Comparison of ENCODE assay signal across 15 mouse cellular contexts in the genomic region with DNA sequence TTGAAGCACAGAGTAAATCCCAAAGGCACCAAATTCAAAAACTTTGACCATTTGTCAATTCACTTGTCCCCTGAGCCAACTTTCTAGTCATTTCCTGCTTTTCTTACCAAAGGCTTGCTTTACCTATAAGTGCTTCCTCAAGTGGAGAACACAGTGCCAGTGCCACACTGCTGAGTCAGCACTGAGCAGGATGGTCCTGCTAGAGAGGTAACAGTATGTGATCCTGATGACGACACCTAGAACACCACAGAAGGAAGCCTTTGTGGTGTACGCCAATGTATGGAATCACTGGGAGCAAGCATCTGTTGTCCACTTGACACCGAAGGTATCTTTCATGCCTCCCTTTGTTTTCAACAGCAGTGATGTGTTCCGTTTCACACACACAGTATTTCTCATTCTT.
"Had no signal": no experiment of that assay in that cellular context is flagged by ENCODE, and none has a peak within 500 bp of the region (broad histone marks: within the 10 kb centered on the region; RNA-seq: fewer than 3 reads in every experiment).

No protein-coding gene starts in this region.

- DNase-seq: lung, adult 2 months; lung, postnatal 14 days; lung, postnatal 36 days; right cerebral cortex, postnatal 25 days; right cerebral cortex, postnatal 4 days; spleen, adult 18-20 months; thymus, adult 18-20 months; thymus, postnatal 14 days; thymus, postnatal 36 days had no signal

- H3K36me3 ChIP-seq: lung, embryonic 15.5 days; midbrain, embryonic 13.5 days; midbrain, embryonic 15.5 days; neural tube, embryonic 12.5 days had no signal

- H3K9ac ChIP-seq: lung, embryonic 15.5 days; midbrain, embryonic 13.5 days; midbrain, embryonic 15.5 days; neural tube, embryonic 12.5 days had no signal

- H3K4me3 ChIP-seq: lung, embryonic 15.5 days; megakaryocyte, embryonic 14.5 days; midbrain, embryonic 13.5 days; midbrain, embryonic 15.5 days; neural tube, embryonic 12.5 days had no signal

- H3K9me3 ChIP-seq: lung, embryonic 15.5 days; megakaryocyte, embryonic 14.5 days; midbrain, embryonic 13.5 days; midbrain, embryonic 15.5 days; neural tube, embryonic 12.5 days had no signal

- H3K4me1 ChIP-seq: lung, embryonic 15.5 days; midbrain, embryonic 15.5 days had no signal

- H3K27ac ChIP-seq: lung, embryonic 15.5 days; macrophage; midbrain, embryonic 13.5 days; midbrain, embryonic 15.5 days; neural tube, embryonic 12.5 days had no signal
